Mouse (Mus musculus) hindbrain, postnatal 0 days (tissue): ENCODE results near the gene Urad. TPM values are rescaled to one million over a fixed set of nuclear protein-coding genes. Genes with fewer than 3 reads are reported as not detected.

Experiments
- ATAC-seq: fragments of 200-750 bp; cut with Nextera tagmentation; 2 replicates; pipeline ENCODE4 v1.8.0; 2017; ENCODE audit warnings: mild to moderate bottlenecking, moderate TSS enrichment, moderate library complexity
- DNase-seq: peaks from one replicate; pipeline ENCODE4 v3.0.0-alpha.2; 2015; ENCODE audit warnings: low spot score
- H3K27ac ChIP-seq: fragments of 300-500 bp; sonication (generic); 2 replicates; pipeline ENCODE4 v1.5.1; 2014; ENCODE audit warnings: mild to moderate bottlenecking
- H3K27me3 ChIP-seq: fragments of 300-500 bp; sonication (generic); 2 replicates; pipeline ENCODE4 v1.6.1; 2014; ENCODE audit warnings: low read length, mixed read lengths; ENCODE audit not compliant: insufficient read depth
- H3K36me3 ChIP-seq: fragments of 300-500 bp; sonication (generic); 2 replicates; pipeline ENCODE4 v1.6.1; 2014; ENCODE audit warnings: low read length, mixed read lengths; ENCODE audit not compliant: insufficient read depth
- H3K4me1 ChIP-seq: fragments of 300-500 bp; sonication (generic); 2 replicates; pipeline ENCODE4 v1.6.1; 2014; ENCODE audit warnings: antibody characterized with exemption, low read length, mixed read lengths; ENCODE audit not compliant: insufficient read depth
- H3K4me2 ChIP-seq: fragments of 300-500 bp; sonication (generic); 2 replicates; pipeline ENCODE4 v1.6.1; 2014; ENCODE audit warnings: low read depth, mild to moderate bottlenecking, low read length, moderate library complexity, mixed read lengths
- H3K4me3 ChIP-seq: fragments of 300-500 bp; sonication (generic); 2 replicates; pipeline ENCODE4 v1.5.1; 2014; ENCODE audit warnings: low read length
- H3K9ac ChIP-seq: fragments of 300-500 bp; sonication (generic); replicated peaks from 2 replicates; pipeline ENCODE4 v1.6.1; 2014; ENCODE audit warnings: mild to moderate bottlenecking, low read length, moderate library complexity, mixed read lengths
- H3K9me3 ChIP-seq: fragments of 300-500 bp; sonication (generic); 2 replicates; pipeline ENCODE4 v1.6.1; 2016; ENCODE audit warnings: low read length, mixed read lengths
- CTCF ChIP-seq: IDR thresholded peaks from 2 replicates; pipeline ENCODE4 v1.5.1; 2016; ENCODE audit warnings: antibody characterized with exemption, control low read depth, low read depth
- WGBS: fragments of 180-500 bp; shearing (Covaris S2); extraction: QIAGEN DNeasy Blood & Tissue Kit; methylation state at CpG from one replicate; pipeline ENCODE4 v1.1.7; 2014; 5-methylcytosine and 5-hydroxymethylcytosine counted together
- polyA plus RNA-seq: library from polyadenylated mRNA; unstranded; fragments of >200 nt; fragmentation: Nextera tagmentation; extraction: Ambion mirVana; gene quantifications from 2 replicates; pipeline ENCODE4 v1.2.1, GENCODE M21; 2015
- total RNA-seq: library from RNA; depleted of rRNA; stranded (reverse); fragments of >200 nt; gene quantifications from 2 replicates; pipeline ENCODE4 v1.2.3, GENCODE M21; 2014

Gene Urad
- total and polyA plus RNA-seq, 2 experiments from 2014 or later: not detected

GRCm38 (mm10) chr5:147292506-147293120 is 29.6 kb downstream of the Urad start:
- no peak for TF ChIP-seq CTCF
- H3K9me3 ChIP-seq: no peaks in the 10 kb centered on the region
- H3K27me3 ChIP-seq: peaks cover 50% of the 10 kb centered on the region
- no peak for ATAC-seq
- 50% methylated on average over 13 of the region's 13 CpGs for WGBS
- no peak overlapping the region for H3K4me3 ChIP-seq
- H3K9ac ChIP-seq: no peak overlapping the region
- no peak for DNase-seq
- H3K4me1 ChIP-seq: no peaks in the 10 kb centered on the region
- H3K4me2 ChIP-seq: no peak overlapping the region
- H3K36me3 ChIP-seq: no peaks in the 10 kb centered on the region
- H3K27ac ChIP-seq: no peak overlapping the region

GRCm38 (mm10) chr5:147291764-147292505 is 30.3 kb downstream of the Urad start:
- peaks cover 44% of the 10 kb centered on the region for H3K27me3 ChIP-seq
- no peak for ATAC-seq
- WGBS: 39% methylated on average over 16 of the region's 16 CpGs

DNA sequence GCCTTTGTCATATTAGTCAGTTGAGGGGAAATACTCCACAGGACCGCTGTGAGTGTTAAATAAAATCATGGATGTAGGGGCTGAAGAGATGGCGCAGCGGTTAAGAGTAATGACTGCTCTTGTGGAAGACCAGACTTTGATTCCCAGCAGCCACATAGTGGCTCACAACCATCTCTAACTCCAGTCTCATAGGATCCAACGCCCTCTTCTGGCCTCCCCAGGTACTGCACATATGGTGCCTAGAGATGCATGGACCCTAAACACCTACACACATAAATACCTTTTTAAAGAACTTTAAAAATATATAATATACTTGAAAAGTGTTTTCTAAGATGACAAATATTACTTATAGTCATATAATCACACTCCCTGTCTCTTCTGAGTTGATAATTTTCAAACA is 37.9 kb downstream of the Urad start:
- 75% methylated on average over 4 of the region's 4 CpGs for WGBS
- ATAC-seq: no peak

More at GRCm38 (mm10) chr5:147291764-147292505, 30.3 kb downstream of the Urad start:
- H3K36me3 ChIP-seq: no peaks in the 10 kb centered on the region
- H3K4me3 ChIP-seq: no peak overlapping the region
- no peak overlapping the region for H3K9ac ChIP-seq
- no peak for DNase-seq
- TF ChIP-seq CTCF: no peak
- no peak overlapping the region for H3K4me2 ChIP-seq
- no peaks in the 10 kb centered on the region for H3K4me1 ChIP-seq
- H3K27ac ChIP-seq: no peak overlapping the region
- no peaks in the 10 kb centered on the region for H3K9me3 ChIP-seq

DNA sequence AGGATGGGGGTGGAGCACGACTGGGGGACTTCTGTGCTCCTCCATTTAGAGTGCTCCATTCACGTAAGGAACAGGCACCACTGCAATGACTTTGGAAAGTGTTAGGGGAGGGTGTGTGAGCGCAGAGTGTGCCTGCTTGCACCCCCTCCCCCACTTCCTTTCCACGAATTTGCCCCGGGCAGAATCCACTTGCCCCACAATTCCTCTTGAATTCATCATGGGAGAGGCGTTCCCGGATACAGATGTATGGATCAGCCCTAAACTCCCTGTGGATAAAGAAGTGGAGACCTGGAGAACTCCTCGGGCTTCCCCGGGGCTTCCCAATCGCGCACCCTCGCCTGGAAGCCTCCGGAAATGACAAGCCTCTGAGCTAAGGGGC is 44.7 kb downstream of the Urad start:
- WGBS: 1% methylated on average over 13 of the region's 13 CpGs
- Histone ChIP-seq H3K27ac (no peak overlapping the region), H3K4me1 (no peaks in the 10 kb centered on the region), H3K4me3 (no peak overlapping the region), H3K9ac (no peak overlapping the region), H3K36me3 (no peaks in the 10 kb centered on the region), H3K9me3 (no peaks in the 10 kb centered on the region), H3K27me3 (peaks cover 84% of the 10 kb centered on the region), H3K4me2 (no peak overlapping the region)
- DNase-seq: no peak
- TF ChIP-seq CTCF: no peak
- no peak for ATAC-seq

More for the DNA sequence above, 37.9 kb downstream of the Urad start:
- peaks cover 26% of the 10 kb centered on the region for H3K27me3 ChIP-seq
- no peaks in the 10 kb centered on the region for H3K36me3 ChIP-seq
- no peaks in the 10 kb centered on the region for H3K4me1 ChIP-seq
- no peak overlapping the region for H3K9ac ChIP-seq
- DNase-seq: no peak
- H3K9me3 ChIP-seq: no peaks in the 10 kb centered on the region
- no peak for TF ChIP-seq CTCF
- H3K4me2 ChIP-seq: no peak overlapping the region
- no peak overlapping the region for H3K4me3 ChIP-seq
- H3K27ac ChIP-seq: no peak overlapping the region

DNA sequence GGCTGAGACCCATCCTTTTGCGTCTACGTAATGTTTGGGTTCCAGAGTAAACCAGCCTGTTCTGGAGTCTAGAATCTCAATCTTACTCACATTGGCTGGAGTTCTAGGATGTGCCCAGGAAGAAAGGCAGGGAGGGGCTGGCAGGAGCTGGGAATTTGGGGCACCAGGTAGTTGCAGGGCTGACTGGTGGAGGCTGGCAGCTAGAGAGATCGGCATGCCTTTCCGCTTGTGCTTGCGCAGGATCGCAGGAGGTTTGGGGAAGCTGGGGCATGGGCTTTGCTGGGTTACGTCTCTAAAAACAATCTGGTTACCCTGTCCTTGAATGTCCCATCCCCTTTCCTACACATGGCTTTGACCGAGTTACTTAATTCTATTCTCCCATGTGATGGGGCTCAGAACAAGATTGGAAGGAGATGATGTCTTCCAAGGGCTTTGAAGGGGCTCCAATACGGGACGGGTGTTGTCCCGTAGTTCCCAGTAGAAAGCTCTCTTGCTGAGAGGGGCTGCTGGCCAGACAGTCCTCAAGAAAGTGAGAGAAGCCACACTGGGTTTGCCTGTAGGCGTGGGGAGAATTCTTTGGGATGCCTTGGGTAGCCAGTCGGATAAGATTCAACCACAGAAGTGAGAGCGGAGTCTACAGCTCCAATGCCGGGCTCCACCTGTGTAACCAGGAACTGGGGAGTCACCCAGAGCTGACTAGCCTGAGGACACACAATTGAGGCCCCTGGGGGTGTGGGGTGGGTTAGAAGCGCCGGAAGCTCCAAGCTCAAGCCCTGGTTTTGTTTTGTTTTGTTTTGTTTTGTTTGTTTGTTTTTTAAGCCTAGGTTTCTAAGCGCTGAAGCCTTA is 45.3 kb downstream of the Urad start:
- Histone ChIP-seq H3K9ac (no peak overlapping the region), H3K4me1 (no peaks in the 10 kb centered on the region), H3K27me3 (peaks cover 90% of the 10 kb centered on the region), H3K27ac (no peak overlapping the region), H3K36me3 (no peaks in the 10 kb centered on the region), H3K4me3 (no peak overlapping the region), H3K9me3 (no peaks in the 10 kb centered on the region), H3K4me2 (no peak overlapping the region)
- TF ChIP-seq CTCF: no peak
- WGBS: 1% methylated on average over 18 of the region's 18 CpGs
- DNase-seq (no peak), ATAC-seq (no peak)

GRCm38 (mm10) chr5:147275761-147276160 is 46.5 kb downstream of the Urad start:
- 19% methylated on average over 3 of the region's 3 CpGs for WGBS
- Histone ChIP-seq H3K27me3 (peaks cover 92% of the 10 kb centered on the region), H3K9ac (no peak overlapping the region), H3K4me2 (no peak overlapping the region), H3K4me3 (no peak overlapping the region), H3K27ac (no peak overlapping the region), H3K9me3 (no peaks in the 10 kb centered on the region), H3K36me3 (no peaks in the 10 kb centered on the region), H3K4me1 (no peaks in the 10 kb centered on the region)
- no peak for TF ChIP-seq CTCF
- no peak for ATAC-seq
- DNase-seq: no peak
